Mouse (Mus musculus) brown adipose tissue, adult 24 weeks (tissue): ENCODE data around the gene Scube1. TPM values are rescaled to one million over a fixed set of nuclear protein-coding genes. Genes with fewer than 3 reads are reported as not detected.

Experiments used
- H3K27ac ChIP-seq: fragments of 200-500 bp; replicated peaks from 2 replicates; pipeline ENCODE4 v1.5.1; 2012; ENCODE audit warnings: low read depth, mild to moderate bottlenecking, low read length
- H3K4me1 ChIP-seq: fragments of 200-500 bp; 2 replicates; pipeline ENCODE4 v1.6.1; 2012; ENCODE audit warnings: low read length, mixed read lengths; ENCODE audit not compliant: control insufficient read depth, insufficient read depth, insufficient read length
- H3K4me3 ChIP-seq: fragments of 200-500 bp; 2 replicates; pipeline ENCODE4 v1.5.1; 2012; ENCODE audit warnings: low read depth, mild to moderate bottlenecking, low read length, moderate library complexity; ENCODE audit not compliant: insufficient read depth
- polyA plus RNA-seq: library from polyadenylated mRNA; stranded (reverse); fragments of >200 nt; gene quantifications from 2 replicates; pipeline ENCODE4 v1.2.4, GENCODE M21; 2012; ENCODE audit not compliant: missing spikeins, insufficient read depth, insufficient read length

Scube1 gene
- polyA plus RNA-seq: not detected in 2 replicates

DNA sequence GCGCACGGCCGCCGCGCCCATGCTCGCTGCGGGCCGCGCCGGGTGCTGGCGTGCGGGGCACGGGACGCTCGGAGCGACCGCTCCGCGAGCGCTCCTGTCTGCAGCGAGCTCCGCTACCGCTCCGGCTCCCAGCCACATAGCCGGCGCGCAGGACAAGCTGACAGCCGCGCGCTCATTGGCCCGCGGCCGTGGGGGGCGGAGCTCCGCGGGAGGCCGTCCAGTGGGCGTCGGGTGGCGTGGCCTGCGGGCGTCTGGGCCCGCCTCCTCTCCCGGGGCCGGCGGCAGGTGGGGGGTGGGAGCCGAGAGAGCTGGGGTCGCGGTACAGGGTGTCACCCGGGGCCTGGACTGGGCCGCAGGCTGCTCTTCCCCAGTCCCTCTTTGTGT, at the start of gene Scube1:
Gene Scube1 (minus strand): TSS at position 136 of the 384 bp plus-strand sequence.
- Histone ChIP-seq H3K4me3 (peak within 1 kb of the TSS; percentile 55), H3K4me1 (no peaks in the 10 kb centered on the region), H3K27ac (no peak within 1 kb of the TSS)

DNA sequence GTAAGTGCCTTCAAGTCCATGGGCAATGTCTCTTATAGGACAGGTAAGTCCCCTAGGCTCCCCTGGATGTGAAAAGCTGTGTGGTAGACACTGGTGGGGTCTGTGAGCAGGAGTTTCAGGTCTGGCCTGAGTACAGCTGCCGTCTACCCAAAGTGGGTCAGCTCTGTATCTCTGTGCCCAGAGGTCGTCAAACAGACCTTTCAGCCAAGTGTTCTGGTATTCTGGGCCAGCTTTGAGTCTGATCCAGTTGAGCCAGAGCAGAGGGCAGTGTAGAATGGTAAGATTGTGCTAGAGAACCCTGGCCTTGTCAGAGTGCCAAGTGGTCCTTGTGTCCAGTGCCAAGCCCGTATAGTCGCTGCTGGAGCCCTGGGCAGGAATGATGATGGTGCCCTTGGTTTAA, 48.1 kb upstream of the Scube1 start:
- Histone ChIP-seq H3K4me3 (no peak overlapping the region), H3K4me1 (no peaks in the 10 kb centered on the region), H3K27ac (no peak overlapping the region)

DNA sequence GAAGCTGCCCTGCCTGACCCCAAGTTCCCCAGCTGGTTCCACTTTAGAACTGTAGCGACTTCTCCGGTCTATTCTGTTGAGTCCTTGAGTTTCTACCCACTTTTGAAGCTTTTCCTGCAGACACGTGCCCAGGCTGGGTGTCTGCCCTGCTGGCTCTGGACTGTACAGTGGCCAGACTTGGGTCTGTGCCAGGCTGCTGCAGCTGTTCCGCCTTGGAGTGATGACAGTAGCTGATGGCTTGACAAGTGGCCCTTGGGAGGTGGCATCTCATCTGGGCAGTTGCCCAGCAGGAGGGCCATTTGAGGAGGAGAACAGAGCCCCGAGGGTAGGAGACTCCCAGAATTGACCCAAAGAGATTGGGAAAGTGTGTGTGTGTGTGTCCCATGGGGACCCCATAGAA, 47.6 kb upstream of the Scube1 start:
- Histone ChIP-seq H3K4me3 (no peak overlapping the region), H3K27ac (no peak overlapping the region), H3K4me1 (no peaks in the 10 kb centered on the region)

DNA sequence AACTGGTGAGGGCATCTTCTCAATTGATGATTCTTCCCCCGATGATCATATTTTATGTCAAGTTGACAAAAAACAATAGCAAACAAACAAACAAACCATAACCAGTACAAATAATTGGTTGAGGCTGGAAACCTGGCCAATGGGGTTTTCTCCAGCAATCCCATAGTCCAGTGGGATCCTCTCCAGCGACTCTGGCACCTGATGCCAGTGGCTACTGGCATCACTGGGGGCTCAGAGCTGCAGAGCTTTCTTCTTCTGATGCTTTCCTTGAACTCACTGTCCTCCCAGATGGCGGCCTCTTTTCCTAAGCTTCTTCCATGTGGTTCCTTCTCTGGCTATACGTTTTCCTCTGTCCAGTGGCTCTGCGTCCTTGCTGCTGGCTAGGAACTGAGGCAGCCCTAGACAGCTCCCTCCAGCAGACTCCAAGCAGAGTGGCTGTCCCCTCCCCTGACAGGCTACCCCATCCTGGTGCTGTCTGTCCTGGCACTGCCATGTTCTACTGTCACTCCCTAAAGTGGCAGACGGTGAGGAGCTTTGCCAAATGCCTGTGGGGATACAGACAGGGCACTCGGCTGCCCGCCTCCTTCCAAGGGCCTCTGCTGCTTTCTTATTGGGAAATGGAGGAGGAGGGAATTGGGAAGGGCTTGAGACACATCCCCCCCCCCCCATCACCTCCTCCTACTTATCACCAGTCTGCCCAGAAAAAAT, 46.7 kb upstream of the Scube1 start:
- H3K27ac ChIP-seq: no peak overlapping the region
- no peaks in the 10 kb centered on the region for H3K4me1 ChIP-seq
- no peak overlapping the region for H3K4me3 ChIP-seq

DNA sequence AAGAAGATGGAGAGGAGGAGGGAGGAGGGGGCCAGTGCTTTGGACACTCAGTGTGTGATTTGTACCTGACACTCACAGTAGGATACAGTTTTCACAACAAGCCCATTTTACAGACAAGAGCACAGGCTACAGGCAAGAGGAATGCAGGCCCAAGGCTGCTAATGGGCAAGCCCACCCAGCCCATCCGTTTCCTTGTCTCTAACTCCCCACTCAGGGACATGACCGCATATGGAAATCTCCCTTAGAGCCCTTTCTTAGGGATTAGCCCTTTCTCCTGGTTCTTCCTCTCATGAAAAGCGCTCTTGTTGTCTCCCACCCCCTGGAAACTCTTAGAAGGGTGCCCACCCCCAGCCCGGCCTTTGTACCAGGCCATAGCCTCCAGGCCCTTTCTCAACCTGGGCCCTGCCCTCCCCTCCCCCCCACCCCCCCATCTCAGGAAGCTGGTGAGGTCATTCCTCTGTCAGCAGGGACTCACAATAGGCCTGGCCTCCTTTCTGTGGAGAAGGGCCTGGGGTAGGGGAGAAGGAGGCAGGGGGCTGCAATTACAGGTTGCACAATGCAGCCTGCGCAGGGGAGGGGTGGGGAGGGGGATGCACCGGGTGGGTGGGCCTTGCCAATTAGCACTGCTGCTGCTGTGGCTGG, 40.7 kb upstream of the Scube1 start:
- H3K27ac ChIP-seq: no peak overlapping the region
- H3K4me3 ChIP-seq: no peak overlapping the region
- no peaks in the 10 kb centered on the region for H3K4me1 ChIP-seq

DNA sequence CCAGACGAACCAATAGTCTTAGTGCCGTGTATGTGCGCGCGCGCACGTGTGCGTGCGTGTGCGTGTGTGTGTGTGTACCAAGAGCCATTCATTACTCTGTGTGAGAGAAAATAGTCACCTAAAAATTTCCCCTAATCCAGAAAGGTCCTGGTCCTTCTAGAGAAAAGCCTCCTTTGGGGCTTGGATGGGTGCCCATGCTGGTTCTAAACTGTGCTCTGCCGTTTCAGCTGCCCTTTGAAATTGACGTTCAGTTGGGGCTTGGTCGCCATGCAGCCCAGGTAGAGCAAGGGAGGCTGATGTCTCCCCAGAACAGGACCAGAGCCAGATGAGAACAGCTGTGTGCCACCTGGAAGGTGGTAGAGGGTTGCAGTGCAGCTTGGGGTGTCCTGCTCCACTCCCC, 36.7 kb upstream of the Scube1 start:
- Histone ChIP-seq H3K4me3 (no peak overlapping the region), H3K27ac (no peak overlapping the region), H3K4me1 (no peaks in the 10 kb centered on the region)

DNA sequence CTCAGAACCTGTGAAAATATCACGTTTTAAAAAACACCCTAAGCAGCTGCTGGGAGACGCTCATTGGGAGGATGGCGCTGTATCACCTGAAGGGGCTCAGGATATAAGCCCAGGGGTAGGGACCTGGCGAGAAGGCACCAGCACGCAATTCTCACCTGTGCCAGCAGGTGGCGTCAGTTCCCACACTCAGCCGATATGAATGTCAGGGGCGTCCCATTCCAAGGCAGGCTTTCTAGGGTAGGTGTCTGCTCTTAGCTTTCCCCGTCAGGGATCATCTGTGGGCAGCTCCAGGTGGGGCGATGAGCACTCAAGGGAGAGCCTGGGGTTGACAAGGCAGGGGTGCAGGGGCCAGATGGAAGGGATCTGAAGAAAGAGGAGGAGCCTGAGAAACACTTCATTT, 35.9 kb upstream of the Scube1 start:
- Histone ChIP-seq H3K4me1 (no peaks in the 10 kb centered on the region), H3K27ac (no peak overlapping the region)

DNA sequence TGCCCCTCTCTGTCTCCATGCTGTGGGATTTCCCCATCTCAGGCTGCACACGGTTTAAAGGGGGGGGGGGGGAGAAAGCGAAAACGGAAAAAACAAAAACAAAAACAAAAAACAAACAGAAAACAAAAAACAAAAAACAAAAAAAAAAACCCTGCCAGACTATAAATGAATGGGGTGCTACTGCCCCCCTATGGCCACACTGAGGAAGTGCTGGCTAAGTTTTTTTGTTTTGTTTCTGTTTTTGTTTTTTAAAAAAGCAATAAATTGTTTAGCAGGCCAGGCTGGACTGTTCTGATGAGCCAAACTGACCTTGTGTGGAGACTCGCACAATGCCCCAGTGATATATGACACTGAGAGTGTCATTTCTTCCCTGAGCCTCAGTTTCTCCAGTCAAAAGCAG, 34.1 kb upstream of the Scube1 start:
- Histone ChIP-seq H3K4me1 (no peaks in the 10 kb centered on the region), H3K27ac (no peak overlapping the region), H3K4me3 (no peak overlapping the region)

More for the DNA sequence above, 35.9 kb upstream of the Scube1 start:
- H3K4me3 ChIP-seq: no peak overlapping the region

DNA sequence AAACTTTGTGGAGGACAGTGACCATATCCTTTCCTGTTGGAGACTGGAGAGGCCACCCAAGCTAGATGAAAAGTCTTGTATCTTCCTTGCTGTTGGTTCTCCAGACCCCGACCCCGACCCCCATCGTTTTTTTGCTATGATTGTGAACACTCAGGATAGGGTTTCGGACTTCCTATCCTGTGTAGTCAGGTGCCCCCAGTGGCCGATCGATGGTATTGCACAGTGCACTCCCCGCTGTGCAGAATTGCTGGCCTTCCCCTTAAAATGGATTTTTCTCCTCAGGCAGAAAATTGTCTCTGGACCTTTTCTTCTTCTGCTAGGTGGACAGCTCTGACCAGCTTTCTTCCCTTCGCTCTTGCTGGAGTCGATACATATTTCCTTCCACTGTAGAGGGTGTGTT, 31.9 kb upstream of the Scube1 start:
- Histone ChIP-seq H3K27ac (no peak overlapping the region), H3K4me1 (no peaks in the 10 kb centered on the region), H3K4me3 (no peak overlapping the region)

DNA sequence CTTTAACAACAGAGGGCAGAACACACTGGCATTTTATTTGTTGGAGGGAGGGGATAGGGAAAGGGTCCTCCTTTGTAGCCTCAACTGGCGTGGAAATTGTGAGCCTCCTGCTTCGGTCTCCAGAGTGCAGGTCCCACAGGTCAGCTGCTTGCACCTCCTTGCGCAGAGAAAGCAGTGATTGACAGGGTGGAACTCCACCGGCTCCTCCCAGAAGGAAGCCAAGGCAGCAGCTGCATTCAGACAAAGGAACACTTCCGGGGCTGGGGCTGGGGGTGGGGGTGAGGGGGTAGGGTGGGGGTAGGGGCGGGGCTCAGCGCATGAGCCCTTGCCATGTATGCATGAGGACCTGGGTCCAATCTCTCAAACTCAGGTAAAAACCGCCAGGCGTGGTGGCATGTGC, 24.6 kb upstream of the Scube1 start:
- H3K27ac ChIP-seq: no peak overlapping the region
- H3K4me3 ChIP-seq: no peak overlapping the region
- H3K4me1 ChIP-seq: no peaks in the 10 kb centered on the region

DNA sequence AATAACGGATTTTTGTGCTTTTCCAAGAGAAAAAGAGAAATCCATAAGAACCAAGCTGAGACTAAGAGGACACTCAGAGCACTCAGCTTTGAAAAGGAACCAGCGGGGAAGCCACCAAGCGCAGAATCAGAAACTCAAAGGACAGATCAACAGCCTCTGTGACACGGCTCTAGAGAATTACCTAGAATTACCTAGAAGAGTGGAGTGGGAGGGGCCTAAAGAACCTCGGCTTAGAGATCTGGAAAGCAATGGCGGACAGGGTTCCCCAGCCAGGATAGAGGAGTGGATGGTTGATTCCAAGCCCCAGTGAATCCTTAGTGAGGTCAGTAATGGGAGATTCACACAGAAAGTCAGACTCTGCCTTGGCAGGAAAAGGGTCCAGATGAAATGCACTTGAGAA, 24.2 kb upstream of the Scube1 start:
- Histone ChIP-seq H3K4me3 (no peak overlapping the region), H3K27ac (no peak overlapping the region), H3K4me1 (no peaks in the 10 kb centered on the region)

DNA sequence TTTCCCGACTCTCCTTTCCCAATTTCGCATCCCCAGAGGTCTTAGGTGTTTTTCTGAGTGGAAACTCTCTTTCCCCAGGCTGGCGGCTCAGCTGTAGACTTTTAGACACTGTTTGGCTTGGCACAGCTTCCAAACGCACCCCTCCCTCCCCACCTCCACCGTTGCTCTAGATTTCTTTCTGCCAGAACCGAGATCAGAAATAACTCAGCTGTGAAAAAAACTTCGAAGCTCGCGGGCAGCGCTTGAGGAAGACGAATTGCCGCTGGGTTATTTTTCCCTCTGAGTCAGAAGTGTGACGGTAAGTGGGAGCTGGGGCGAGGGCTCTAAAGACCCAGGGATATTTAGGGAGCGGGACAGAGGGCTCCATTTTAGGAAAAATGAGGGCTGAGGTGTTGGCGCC, 21.5 kb upstream of the Scube1 start:
- peaks cover 4% of the 10 kb centered on the region; the same call in 1 of the 2 replicates for H3K4me1 ChIP-seq
- no peak overlapping the region for H3K27ac ChIP-seq
- H3K4me3 ChIP-seq: no peak overlapping the region

DNA sequence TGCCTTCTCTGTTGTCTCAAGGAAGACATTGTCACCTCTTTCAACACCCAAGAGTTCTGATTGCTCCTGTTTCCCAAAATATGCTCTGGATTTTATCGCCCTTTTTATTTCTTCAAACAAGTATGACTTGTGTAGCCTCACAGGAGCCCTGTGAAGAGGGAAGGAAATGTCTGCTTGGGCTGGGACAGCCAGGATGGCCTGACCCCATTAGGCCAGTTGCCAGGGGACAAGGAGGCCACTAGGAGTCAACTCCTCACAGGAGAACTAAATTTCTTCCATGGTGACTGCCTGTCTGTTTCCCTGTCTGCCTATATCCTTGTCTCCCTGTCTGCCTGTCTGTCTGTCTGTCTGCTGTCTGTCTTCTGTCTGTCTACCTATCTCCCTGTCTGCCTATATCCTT, 17.2 kb upstream of the Scube1 start:
- Histone ChIP-seq H3K4me1 (peaks cover 8% of the 10 kb centered on the region; the same call in 1 of the 2 replicates), H3K4me3 (no peak overlapping the region), H3K27ac (no peak overlapping the region)

DNA sequence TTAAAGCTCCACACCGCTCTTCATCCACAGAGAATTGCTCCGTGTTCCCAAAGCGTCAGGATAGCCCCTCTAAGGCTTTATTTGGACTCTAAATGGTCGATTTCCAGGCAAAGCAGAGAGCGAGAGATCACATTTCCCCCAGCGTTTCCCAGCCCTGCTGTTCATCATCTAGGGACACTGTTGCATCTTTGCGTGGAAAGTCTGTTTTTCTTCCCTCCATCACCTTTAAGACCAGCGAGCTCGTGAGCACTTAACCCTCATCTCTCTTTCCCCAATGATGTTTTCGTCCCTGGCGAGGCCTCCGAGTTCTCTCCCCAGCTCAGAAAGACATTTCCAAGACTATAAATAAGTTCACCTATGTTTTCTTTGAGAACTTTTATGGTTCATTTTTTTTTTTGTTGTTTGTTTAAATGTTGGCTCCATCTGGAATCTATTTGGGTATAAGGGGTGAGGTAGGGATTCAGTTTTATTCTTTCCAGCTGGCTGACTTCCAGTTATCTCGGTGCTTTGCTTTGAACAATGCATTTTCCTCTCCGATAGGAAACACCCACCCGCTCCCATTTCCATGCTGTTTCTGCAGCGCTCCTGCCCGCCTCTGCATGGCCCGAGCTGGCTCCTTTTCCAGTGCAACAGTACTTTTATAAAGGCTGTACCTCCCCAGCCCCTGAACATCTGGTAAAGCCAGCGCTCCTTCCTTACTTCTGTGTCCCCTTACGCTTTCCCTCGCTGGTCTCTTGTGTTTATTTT, 16.0 kb upstream of the Scube1 start:
- Histone ChIP-seq H3K4me3 (no peak overlapping the region), H3K4me1 (peaks cover 8% of the 10 kb centered on the region; the same call in 1 of the 2 replicates), H3K27ac (no peak overlapping the region)

DNA sequence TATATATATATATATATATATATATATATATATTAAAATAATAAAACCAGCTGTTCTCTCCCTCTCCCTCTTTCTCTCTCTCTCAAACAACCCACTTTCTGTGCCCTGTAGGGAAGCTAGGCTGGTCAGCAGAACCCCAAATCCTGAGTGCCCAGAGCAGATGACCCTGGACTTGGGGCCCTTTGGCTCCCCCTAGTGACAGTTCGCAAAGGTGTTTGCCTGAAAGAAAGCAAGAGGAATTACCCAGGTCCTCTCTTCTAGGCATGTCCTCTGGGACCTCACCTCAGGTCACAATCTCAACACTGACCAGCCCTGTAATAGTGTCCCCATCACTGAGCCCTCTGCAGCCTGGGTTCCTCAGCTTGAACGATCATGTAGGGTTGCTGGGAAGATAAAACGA, 2.8 kb upstream of the Scube1 start:
- no peaks in the 10 kb centered on the region for H3K4me1 ChIP-seq
- no peak overlapping the region for H3K27ac ChIP-seq
- no peak overlapping the region for H3K4me3 ChIP-seq
